Mouse (Mus musculus): ENCODE measurements around the gene Rgs14.

The Rgs14 gene

GRCm38 (mm10) chr13:55375877-55376276 lies 6.3 kb downstream of the Rgs14 start:
- no peak for TF ChIP-seq GATA4 (IDR thresholded peaks at IDR 0.05; ENCODE audit: insufficient replicate concordance, low read length)

- TF ChIP-seq GATA4 (IDR thresholded peaks at IDR 0.05; ENCODE audit: insufficient replicate concordance, low read length) = no peak
Observed at GRCm38 (mm10) chr13:55378907-55379580, 9.5 kb downstream of the Rgs14 start.

GRCm38 (mm10) chr13:55381790-55382189 lies 12.3 kb downstream of the Rgs14 start:
- no peak for TF ChIP-seq GATA4 (IDR thresholded peaks at IDR 0.05; ENCODE audit: insufficient replicate concordance, low read length)

- no peak for TF ChIP-seq GATA4 (IDR thresholded peaks at IDR 0.05; ENCODE audit: insufficient replicate concordance, low read length)
Observed at GRCm38 (mm10) chr13:55390644-55391043, 21.1 kb downstream of the Rgs14 start.

- TF ChIP-seq GATA4 (IDR thresholded peaks at IDR 0.05; ENCODE audit: insufficient replicate concordance, low read length) = no peak
Observed at GRCm38 (mm10) chr13:55391626-55392029, 22.1 kb downstream of the Rgs14 start.

DNA sequence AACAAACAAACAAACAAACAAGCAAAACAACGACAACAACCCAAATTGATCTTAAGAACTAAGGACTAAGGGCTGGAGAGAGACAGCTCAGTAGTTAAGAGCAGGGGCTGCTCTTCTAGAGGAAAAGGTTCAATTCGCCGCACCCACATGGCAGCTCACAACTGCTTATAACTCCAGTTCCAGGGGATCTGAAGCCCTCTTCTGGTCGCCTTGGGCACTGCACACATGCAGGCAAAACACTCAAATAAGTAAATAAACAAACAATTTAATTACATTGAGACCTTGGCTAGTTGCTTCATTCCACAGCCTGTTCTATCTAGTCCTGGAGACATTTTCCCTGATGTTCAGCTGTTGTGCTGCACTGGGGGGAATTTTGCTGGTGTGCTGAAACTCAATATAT lies 23.4 kb downstream of the Rgs14 start:
- no peak for TF ChIP-seq GATA4 (IDR thresholded peaks at IDR 0.05; ENCODE audit: insufficient replicate concordance, low read length)

GRCm38 (mm10) chr13:55398088-55398487 lies 28.6 kb downstream of the Rgs14 start, which contains the start of gene Slc34a1:
Gene Slc34a1 (plus strand): TSS chr13:55398187.
- TF ChIP-seq GATA4 (IDR thresholded peaks at IDR 0.05; ENCODE audit: insufficient replicate concordance, low read length) = no peak

DNA sequence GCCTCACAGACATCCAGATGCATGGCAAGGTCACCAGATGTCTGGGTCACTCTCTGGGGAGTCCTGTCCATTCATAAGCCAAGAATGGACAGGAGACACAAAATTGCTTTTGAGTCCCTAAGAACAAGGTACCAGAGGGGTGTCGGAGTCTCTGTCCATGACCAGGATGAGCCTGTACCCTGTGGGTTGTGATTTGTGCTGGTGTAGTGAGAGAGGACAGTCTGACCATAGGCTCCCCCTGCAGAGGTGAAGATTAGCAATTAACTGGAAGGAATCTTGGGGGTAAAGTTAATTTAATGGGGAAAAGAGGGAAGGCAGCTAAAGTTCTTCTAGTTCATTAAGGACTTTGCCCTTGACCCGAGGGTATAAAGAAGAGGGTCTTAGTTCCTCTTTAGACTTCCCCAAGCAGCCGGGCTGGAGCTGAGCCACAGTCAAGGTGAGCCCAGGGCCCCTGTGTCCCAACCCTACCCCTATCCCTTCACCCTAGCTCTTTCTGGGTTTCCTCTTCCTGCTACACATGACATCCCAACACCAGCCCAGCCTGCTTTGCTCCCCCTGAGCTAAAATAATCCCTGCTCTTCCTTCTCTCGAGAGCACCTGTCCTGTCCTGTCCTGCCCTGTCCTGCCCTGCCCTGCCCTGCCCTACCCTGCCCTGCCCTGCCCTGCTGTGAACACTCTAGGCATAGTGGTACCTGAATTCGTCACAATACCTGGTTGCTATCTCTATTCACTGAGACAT lies 29.9 kb downstream of the Rgs14 start:
- no peak for TF ChIP-seq GATA4 (IDR thresholded peaks at IDR 0.05; ENCODE audit: insufficient replicate concordance, low read length)

- no peak for TF ChIP-seq GATA4 (IDR thresholded peaks at IDR 0.05; ENCODE audit: insufficient replicate concordance, low read length)
Observed at GRCm38 (mm10) chr13:55400039-55400346, 30.5 kb downstream of the Rgs14 start.

DNA sequence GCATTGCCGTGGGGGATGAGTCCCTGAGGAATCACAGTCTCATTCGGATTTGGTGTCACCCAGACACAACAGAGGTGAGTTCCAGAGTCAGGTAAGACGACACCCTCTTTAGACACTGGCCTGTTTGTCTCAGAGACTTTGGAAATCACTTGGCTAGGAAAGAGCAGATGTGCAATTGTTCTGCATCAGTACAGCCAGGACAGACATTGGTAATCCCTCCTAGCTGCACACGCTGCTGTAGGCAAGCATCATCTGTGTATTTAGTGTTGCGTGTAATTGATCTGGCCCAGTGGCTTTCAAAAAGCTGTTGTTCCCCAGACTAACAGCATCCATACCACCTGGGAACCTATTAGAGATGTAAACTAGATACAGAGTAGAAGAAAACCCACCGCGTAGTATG lies 33.7 kb downstream of the Rgs14 start:
- no peak for TF ChIP-seq GATA4 (IDR thresholded peaks at IDR 0.05; ENCODE audit: insufficient replicate concordance, low read length)

- TF ChIP-seq GATA4 (IDR thresholded peaks at IDR 0.05; ENCODE audit: insufficient replicate concordance, low read length) = no peak
Observed at GRCm38 (mm10) chr13:55403935-55404852, 34.7 kb downstream of the Rgs14 start.

DNA sequence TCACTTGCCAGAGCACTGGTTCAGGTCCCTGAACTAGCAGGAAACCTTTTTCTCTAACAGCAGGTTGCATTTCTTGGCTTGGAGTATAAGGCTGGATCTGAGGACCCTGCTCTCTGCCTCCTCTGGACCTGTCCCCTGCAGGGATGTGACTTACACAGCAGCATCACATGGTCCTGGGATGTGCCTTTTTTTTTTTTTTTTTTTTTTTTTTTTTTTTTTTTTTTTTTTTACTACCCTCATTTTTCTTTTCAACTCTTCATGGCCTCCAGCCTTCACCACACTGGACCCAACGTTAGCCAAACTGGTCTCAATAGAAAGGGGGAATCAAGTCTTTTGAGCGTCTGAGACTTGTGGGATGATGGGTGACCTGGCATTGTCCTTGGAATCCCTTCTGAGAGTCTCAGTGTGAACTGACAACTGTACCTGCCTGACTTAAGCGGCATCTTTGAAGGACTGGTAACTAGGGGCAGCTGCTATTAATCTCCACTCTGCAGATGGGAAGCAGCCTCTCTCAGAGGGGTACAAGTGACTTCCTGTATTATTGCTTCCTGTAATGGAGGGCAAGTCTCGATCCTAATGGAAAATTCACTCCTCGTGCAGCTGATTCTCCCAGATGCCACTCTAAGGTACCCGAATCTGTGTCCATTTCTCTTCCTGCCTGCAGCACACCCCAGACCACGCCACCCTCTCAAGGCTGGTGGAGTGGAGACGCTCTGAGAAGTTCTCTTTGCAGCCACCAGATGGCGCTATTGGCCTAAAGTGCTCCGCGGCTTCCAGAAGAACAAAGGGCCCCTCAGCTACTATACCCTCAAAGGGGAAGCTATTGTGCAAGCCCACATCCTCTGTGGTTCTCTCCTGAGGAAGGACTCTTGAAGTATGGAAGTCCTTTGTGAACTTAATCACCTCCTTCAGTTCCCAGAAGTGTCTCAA lies 35.6 kb downstream of the Rgs14 start:
- no peak for TF ChIP-seq GATA4 (IDR thresholded peaks at IDR 0.05; ENCODE audit: insufficient replicate concordance, low read length)

DNA sequence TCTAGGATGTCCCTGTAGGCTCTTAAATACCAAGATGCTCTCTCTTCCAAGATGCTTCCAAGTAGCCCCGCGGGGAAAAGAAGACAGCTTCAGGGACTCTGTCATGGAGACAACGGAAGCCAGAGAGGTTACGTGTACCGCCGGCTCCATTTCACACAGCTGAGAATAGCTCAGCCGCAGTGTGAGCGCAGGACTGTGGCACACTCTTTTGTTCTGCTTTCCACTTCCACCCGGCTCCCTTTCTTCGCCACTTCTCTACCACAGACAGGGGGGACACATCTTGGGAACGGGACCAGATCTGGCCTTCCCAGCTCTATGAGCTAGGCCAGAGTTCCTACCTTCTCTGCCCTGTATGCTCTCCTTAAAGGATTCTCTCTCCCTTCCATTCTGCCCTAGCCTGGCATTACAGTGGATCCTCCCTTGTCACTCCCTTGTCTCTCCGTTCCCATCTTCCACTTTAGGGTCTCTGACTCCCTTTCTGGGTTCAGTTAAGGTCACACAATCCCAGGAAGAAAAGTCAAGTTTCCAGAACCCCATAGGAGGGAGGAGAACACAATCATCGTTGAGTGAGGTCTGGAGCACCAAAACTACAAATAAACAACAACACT lies 36.4 kb downstream of the Rgs14 start:
- no peak for TF ChIP-seq GATA4 (IDR thresholded peaks at IDR 0.05; ENCODE audit: insufficient replicate concordance, low read length)

DNA sequence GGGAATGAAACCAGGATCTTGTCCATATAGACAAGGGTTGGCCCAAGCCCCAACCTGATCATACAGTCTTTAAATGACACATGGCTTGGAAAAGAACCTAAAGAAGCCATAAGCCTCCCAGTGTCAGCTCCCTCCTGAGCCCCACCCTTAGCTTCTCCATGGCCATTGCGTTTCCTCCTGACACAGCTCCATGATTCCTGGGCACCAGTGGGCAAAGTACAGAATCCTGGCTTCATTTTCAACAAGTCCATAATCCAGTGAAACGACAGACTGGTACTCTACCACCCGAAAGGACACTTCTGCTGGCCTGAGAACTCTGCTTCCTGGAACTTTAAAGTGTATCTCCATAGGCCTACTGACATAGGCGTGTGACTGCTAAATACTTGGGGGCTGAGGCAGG lies 37.8 kb downstream of the Rgs14 start:
- no peak for TF ChIP-seq GATA4 (IDR thresholded peaks at IDR 0.05; ENCODE audit: insufficient replicate concordance, low read length)
